Mouse (Mus musculus): ENCODE results near the gene Fgfr2.

Gene Fgfr2

GRCm38 (mm10) chr7:132702024-132702423 lies 421.1 kb downstream of the Fgfr2 start:
- in situ Hi-C loops (cut with MboI, MseI): no loop called here

GRCm38 (mm10) chr7:132701412-132701811 lies 421.7 kb downstream of the Fgfr2 start:
- in situ Hi-C loops (cut with MboI, MseI): no loop called here

- in situ Hi-C loops (cut with MboI, MseI): no loop called here
Measured at GRCm38 (mm10) chr7:132700107-132700506, 423.0 kb downstream of the Fgfr2 start.

GRCm38 (mm10) chr7:132699639-132700038 lies 423.5 kb downstream of the Fgfr2 start:
- in situ Hi-C loops (cut with MboI, MseI): no loop called here

- in situ Hi-C loops (cut with MboI, MseI): no loop called here
Measured at GRCm38 (mm10) chr7:132699165-132699564, 424.0 kb downstream of the Fgfr2 start.

- in situ Hi-C loops (cut with MboI, MseI): no loop called here
Measured at GRCm38 (mm10) chr7:132698737-132699136, 424.4 kb downstream of the Fgfr2 start.

GRCm38 (mm10) chr7:132697258-132697796 lies 425.8 kb downstream of the Fgfr2 start:
- in situ Hi-C loops (cut with MboI, MseI): no loop called here

GRCm38 (mm10) chr7:132693561-132693960 lies 429.6 kb downstream of the Fgfr2 start:
- in situ Hi-C loops (cut with MboI, MseI): no loop called here

GRCm38 (mm10) chr7:132692719-132693118 lies 430.4 kb downstream of the Fgfr2 start:
- in situ Hi-C loops (cut with MboI, MseI): no loop called here

GRCm38 (mm10) chr7:132690716-132691472 lies 432.3 kb downstream of the Fgfr2 start:
- in situ Hi-C loops (cut with MboI, MseI): no loop called here

GRCm38 (mm10) chr7:132689722-132690121 lies 433.4 kb downstream of the Fgfr2 start:
- in situ Hi-C loops (cut with MboI, MseI): no loop called here

- in situ Hi-C loops (cut with MboI, MseI): no loop called here
Measured at GRCm38 (mm10) chr7:132688721-132689120, 434.4 kb downstream of the Fgfr2 start.

- in situ Hi-C loops (cut with MboI, MseI): no loop called here
Measured at GRCm38 (mm10) chr7:132687897-132688296, 435.3 kb downstream of the Fgfr2 start.

GRCm38 (mm10) chr7:132686515-132686914 lies 436.6 kb downstream of the Fgfr2 start:
- in situ Hi-C loops (cut with MboI, MseI): no loop called here

GRCm38 (mm10) chr7:132683923-132684322 lies 439.2 kb downstream of the Fgfr2 start:
- in situ Hi-C loops (cut with MboI, MseI): no loop called here

GRCm38 (mm10) chr7:132682901-132683300 lies 440.2 kb downstream of the Fgfr2 start:
- in situ Hi-C loops (cut with MboI, MseI): no loop called here

- in situ Hi-C loops (cut with MboI, MseI): no loop called here
Measured at GRCm38 (mm10) chr7:132682336-132682735, 440.8 kb downstream of the Fgfr2 start.

- in situ Hi-C loops (cut with MboI, MseI): no loop called here
Measured at GRCm38 (mm10) chr7:132681831-132682230, 441.3 kb downstream of the Fgfr2 start.

GRCm38 (mm10) chr7:132681296-132681695 lies 441.9 kb downstream of the Fgfr2 start:
- in situ Hi-C loops (cut with MboI, MseI): no loop called here

- in situ Hi-C loops (cut with MboI, MseI): no loop called here
Measured at GRCm38 (mm10) chr7:132679549-132679948, 443.6 kb downstream of the Fgfr2 start.

GRCm38 (mm10) chr7:132679117-132679516 lies 444.0 kb downstream of the Fgfr2 start:
- in situ Hi-C loops (cut with MboI, MseI): no loop called here

GRCm38 (mm10) chr7:132675922-132676321 lies 447.2 kb downstream of the Fgfr2 start:
- in situ Hi-C loops (cut with MboI, MseI): no loop called here
